Mouse (Mus musculus): ENCODE measurements at regions not wholly inside any gene's neighbourhood (a gene's known extent, or its start where the extent isn't known, plus 50 kb on each side); places are given as distances from the start of the nearest gene placed in this dataset.

DNA sequence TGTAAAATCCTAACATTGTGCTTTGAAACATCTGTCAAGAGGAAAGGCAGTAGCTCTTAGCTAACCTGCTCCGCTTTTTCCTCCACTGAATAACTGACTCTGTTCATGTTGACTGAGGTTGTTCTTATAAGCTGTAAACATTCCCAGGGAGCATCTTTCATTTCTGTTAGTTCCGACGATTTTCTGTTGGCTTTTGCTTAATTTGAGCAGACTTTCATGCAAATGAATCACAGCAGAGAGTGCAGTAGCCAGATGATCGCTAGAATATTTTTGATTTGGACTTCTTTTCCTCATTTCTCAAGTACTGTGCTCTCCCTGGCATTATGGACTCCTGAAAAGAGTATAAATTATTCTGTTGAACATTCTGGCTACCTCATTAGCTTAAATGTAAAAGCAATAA is 713.9 kb upstream of the Slc39a10 start:
- TF ChIP-seq CTCF (IDR thresholded peaks at IDR 0.05; ENCODE audit: low read depth), result no peak
- no peak for TF ChIP-seq EP300 (IDR thresholded peaks at IDR 0.05; ENCODE audit: low read depth)
